Mouse (Mus musculus): ENCODE results near the gene Lman2.

GRCm38 (mm10) chr13:55332331-55332730 is 30.3 kb downstream of the Lman2 start:
- TF ChIP-seq GATA1 (IDR thresholded peaks at IDR 0.05; ENCODE audit: borderline replicate concordance, low read length) (no peak), FLI1 (IDR thresholded peaks at IDR 0.05; ENCODE audit: low read length) (no peak)
